Mouse (Mus musculus) right cerebral cortex, postnatal 36 days (tissue): Measurements from ENCODE around the gene 1110051M20Rik.

Experiments used
- DNase-seq, 2 experiments: peaks; one replicate each; pipeline ENCODE4 v3.0.0; 2022; ENCODE audit warnings: low spot score in 2 of 2, mixed read lengths in 1 of 2

The 1110051M20Rik gene

GRCm38 (mm10) chr2:91305926-91306325 lies 138.6 kb downstream of the 1110051M20Rik start:
- no peak for DNase-seq

- DNase-seq = peak in 1 of 2 experiments; percentile 41
These were observed 141.7 kb downstream of the 1110051M20Rik start for GRCm38 (mm10) chr2:91302845-91303244.

GRCm38 (mm10) chr2:91301836-91302235 lies 142.7 kb downstream of the 1110051M20Rik start:
- DNase-seq = no peak

- no peak for DNase-seq
These were observed 143.7 kb downstream of the 1110051M20Rik start for GRCm38 (mm10) chr2:91300784-91301183.

GRCm38 (mm10) chr2:91299156-91299555 lies 145.3 kb downstream of the 1110051M20Rik start:
- no peak for DNase-seq

GRCm38 (mm10) chr2:91295895-91296294 lies 148.6 kb downstream of the 1110051M20Rik start:
- DNase-seq = no peak

GRCm38 (mm10) chr2:91294226-91294625 lies 150.3 kb downstream of the 1110051M20Rik start:
- DNase-seq = no peak

GRCm38 (mm10) chr2:91291197-91292007 lies 153.1 kb downstream of the 1110051M20Rik start:
- no peak for DNase-seq

GRCm38 (mm10) chr2:91287563-91287962 lies 156.9 kb downstream of the 1110051M20Rik start:
- no peak for DNase-seq

GRCm38 (mm10) chr2:91285885-91286505 lies 158.5 kb downstream of the 1110051M20Rik start:
- DNase-seq = peak in 1 of 2 experiments; percentile 55

GRCm38 (mm10) chr2:91284375-91285199 lies 159.9 kb downstream of the 1110051M20Rik start:
- DNase-seq = peak in 1 of 2 experiments; percentile 48

GRCm38 (mm10) chr2:91283972-91284371 lies 160.5 kb downstream of the 1110051M20Rik start:
- no peak for DNase-seq

- DNase-seq = no peak
These were observed 163.1 kb downstream of the 1110051M20Rik start for GRCm38 (mm10) chr2:91281366-91281765.

GRCm38 (mm10) chr2:91279372-91279755 lies 165.1 kb downstream of the 1110051M20Rik start:
- DNase-seq = no peak

- DNase-seq = no peak
These were observed 165.6 kb downstream of the 1110051M20Rik start for GRCm38 (mm10) chr2:91278749-91279371.

GRCm38 (mm10) chr2:91269687-91270133 lies 174.8 kb downstream of the 1110051M20Rik start:
- no peak for DNase-seq

- no peak for DNase-seq
These were observed 175.8 kb downstream of the 1110051M20Rik start for GRCm38 (mm10) chr2:91268706-91269105.

GRCm38 (mm10) chr2:91268042-91268441 lies 176.5 kb downstream of the 1110051M20Rik start:
- DNase-seq = no peak

- peak; percentile 99 for DNase-seq
These were observed 179.5 kb downstream of the 1110051M20Rik start, which contains the start of gene Arfgap2 for GRCm38 (mm10) chr2:91264711-91265681. TSS of gene Arfgap2 (plus strand) at chr2:91264974.
